Mouse (Mus musculus): ENCODE data around the gene Arhgap15. TPM values are rescaled to one million over a fixed set of nuclear protein-coding genes. Genes with fewer than 3 reads are reported as not detected.

Gene Arhgap15
- polyA plus RNA-seq, 1 experiment from 2014 or later, result 0.38 TPM

GRCm38 (mm10) chr2:43749321-43749720, 697 bp downstream of the Arhgap15 start:
- Histone ChIP-seq H3K4me3 (replicated peaks) (no peak overlapping the region), H3K9ac (no peak overlapping the region), H3K27me3 (no peaks in the 10 kb centered on the region), H3K36me3 (replicated peaks) (no peaks in the 10 kb centered on the region), H3K9me3 (no peaks in the 10 kb centered on the region), H3K27ac (no peak overlapping the region), H3K4me1 (no peaks in the 10 kb centered on the region), H3K4me2 (no peak overlapping the region)
- WGBS, result 84% methylated on average over 3 of the region's 3 CpGs
- ATAC-seq (ENCODE audit: low FRiP score), result no peak

GRCm38 (mm10) chr2:43755899-43756298, 7.3 kb downstream of the Arhgap15 start:
- WGBS, result 87% methylated on average over 3 of the region's 3 CpGs
- Histone ChIP-seq H3K27ac (no peak overlapping the region), H3K4me1 (no peaks in the 10 kb centered on the region), H3K36me3 (replicated peaks) (no peaks in the 10 kb centered on the region), H3K9ac (no peak overlapping the region), H3K27me3 (no peaks in the 10 kb centered on the region), H3K4me2 (no peak overlapping the region), H3K9me3 (no peaks in the 10 kb centered on the region), H3K4me3 (replicated peaks) (no peak overlapping the region)
- ATAC-seq (ENCODE audit: low FRiP score), result no peak

GRCm38 (mm10) chr2:43756626-43757025, 8.0 kb downstream of the Arhgap15 start:
- Histone ChIP-seq H3K27ac (no peak overlapping the region), H3K9ac (no peak overlapping the region), H3K4me1 (no peaks in the 10 kb centered on the region), H3K36me3 (replicated peaks) (no peaks in the 10 kb centered on the region), H3K4me2 (no peak overlapping the region), H3K9me3 (no peaks in the 10 kb centered on the region), H3K4me3 (replicated peaks) (no peak overlapping the region), H3K27me3 (no peaks in the 10 kb centered on the region)
- no peak for ATAC-seq (ENCODE audit: low FRiP score)
- WGBS, result 92% methylated on average over 2 of the region's 2 CpGs

- H3K9ac ChIP-seq, result no peak overlapping the region
- no peaks in the 10 kb centered on the region for H3K27me3 ChIP-seq
- no peak overlapping the region for H3K27ac ChIP-seq
- 84% methylated on average over 3 of the region's 3 CpGs for WGBS
- no peaks in the 10 kb centered on the region for H3K36me3 ChIP-seq (replicated peaks)
- no peak for ATAC-seq (ENCODE audit: low FRiP score)
- no peaks in the 10 kb centered on the region for H3K9me3 ChIP-seq
- no peak overlapping the region for H3K4me3 ChIP-seq (replicated peaks)
- no peaks in the 10 kb centered on the region for H3K4me1 ChIP-seq
- no peak overlapping the region for H3K4me2 ChIP-seq
These were observed 13.1 kb downstream of the Arhgap15 start for GRCm38 (mm10) chr2:43761735-43762134.

GRCm38 (mm10) chr2:43763279-43763678, 14.7 kb downstream of the Arhgap15 start:
- no peak for ATAC-seq (ENCODE audit: low FRiP score)
- 74% methylated on average over 5 of the region's 5 CpGs for WGBS
- Histone ChIP-seq H3K4me3 (replicated peaks) (no peak overlapping the region), H3K27ac (no peak overlapping the region), H3K4me1 (no peaks in the 10 kb centered on the region), H3K9ac (no peak overlapping the region), H3K27me3 (no peaks in the 10 kb centered on the region), H3K36me3 (replicated peaks) (no peaks in the 10 kb centered on the region), H3K9me3 (no peaks in the 10 kb centered on the region), H3K4me2 (no peak overlapping the region)

- Histone ChIP-seq H3K4me2 (no peak overlapping the region), H3K4me3 (replicated peaks) (no peak overlapping the region), H3K4me1 (no peaks in the 10 kb centered on the region), H3K27ac (no peak overlapping the region), H3K9me3 (no peaks in the 10 kb centered on the region), H3K27me3 (no peaks in the 10 kb centered on the region; the same call in 1 of the 2 replicates), H3K9ac (no peak overlapping the region), H3K36me3 (replicated peaks) (no peaks in the 10 kb centered on the region)
- ATAC-seq (ENCODE audit: low FRiP score), result no peak
- 86% methylated on average over 1 of the region's 1 CpGs for WGBS
These were observed 15.8 kb downstream of the Arhgap15 start for GRCm38 (mm10) chr2:43764456-43764855.

GRCm38 (mm10) chr2:43766200-43766599, 17.6 kb downstream of the Arhgap15 start:
- Histone ChIP-seq H3K4me3 (replicated peaks) (no peak overlapping the region), H3K36me3 (replicated peaks) (no peaks in the 10 kb centered on the region), H3K27ac (no peak overlapping the region), H3K9me3 (no peaks in the 10 kb centered on the region), H3K27me3 (no peaks in the 10 kb centered on the region; the same call in 1 of the 2 replicates), H3K4me2 (no peak overlapping the region), H3K9ac (no peak overlapping the region), H3K4me1 (no peaks in the 10 kb centered on the region)
- 92% methylated on average over 3 of the region's 3 CpGs for WGBS
- ATAC-seq (ENCODE audit: low FRiP score), result no peak

- Histone ChIP-seq H3K36me3 (replicated peaks) (no peaks in the 10 kb centered on the region), H3K27ac (no peak overlapping the region), H3K4me3 (replicated peaks) (no peak overlapping the region), H3K27me3 (peaks cover 5% of the 10 kb centered on the region), H3K4me1 (no peaks in the 10 kb centered on the region), H3K9me3 (no peaks in the 10 kb centered on the region), H3K9ac (no peak overlapping the region), H3K4me2 (no peak overlapping the region)
- ATAC-seq (ENCODE audit: low FRiP score), result no peak
- 97% methylated on average over 2 of the region's 2 CpGs for WGBS
These were observed 21.4 kb downstream of the Arhgap15 start for GRCm38 (mm10) chr2:43769850-43770570.

GRCm38 (mm10) chr2:43772640-43773039, 24.0 kb downstream of the Arhgap15 start:
- Histone ChIP-seq H3K4me2 (no peak overlapping the region), H3K9ac (no peak overlapping the region), H3K9me3 (no peaks in the 10 kb centered on the region), H3K27me3 (peaks cover 14% of the 10 kb centered on the region), H3K36me3 (replicated peaks) (no peaks in the 10 kb centered on the region), H3K27ac (no peak overlapping the region), H3K4me3 (replicated peaks) (no peak overlapping the region), H3K4me1 (no peaks in the 10 kb centered on the region)
- 87% methylated on average over 5 of the region's 5 CpGs for WGBS
- ATAC-seq (ENCODE audit: low FRiP score), result no peak

- Histone ChIP-seq H3K27ac (no peak overlapping the region), H3K4me2 (no peak overlapping the region), H3K27me3 (peaks cover 50% of the 10 kb centered on the region), H3K36me3 (replicated peaks) (no peaks in the 10 kb centered on the region), H3K9ac (no peak overlapping the region), H3K9me3 (no peaks in the 10 kb centered on the region), H3K4me3 (replicated peaks) (no peak overlapping the region), H3K4me1 (peaks cover 5% of the 10 kb centered on the region; the same call in 1 of the 2 replicates)
- no peak for ATAC-seq (ENCODE audit: low FRiP score)
- 43% methylated on average over 3 of the region's 3 CpGs for WGBS
These were observed 33.5 kb downstream of the Arhgap15 start for GRCm38 (mm10) chr2:43782157-43782556.

- Histone ChIP-seq H3K4me1 (peaks cover 5% of the 10 kb centered on the region; the same call in 1 of the 2 replicates), H3K4me2 (no peak overlapping the region), H3K27ac (no peak overlapping the region), H3K27me3 (peaks cover 59% of the 10 kb centered on the region), H3K4me3 (replicated peaks) (no peak overlapping the region), H3K9ac (no peak overlapping the region), H3K9me3 (no peaks in the 10 kb centered on the region), H3K36me3 (replicated peaks) (no peaks in the 10 kb centered on the region)
- 77% methylated on average over 7 of the region's 7 CpGs for WGBS
- ATAC-seq (ENCODE audit: low FRiP score), result no peak
These were observed 35.4 kb downstream of the Arhgap15 start for GRCm38 (mm10) chr2:43783759-43784735.

GRCm38 (mm10) chr2:43786101-43786500, 37.5 kb downstream of the Arhgap15 start:
- Histone ChIP-seq H3K27me3 (peaks cover 63% of the 10 kb centered on the region), H3K4me1 (peaks cover 5% of the 10 kb centered on the region; the same call in 1 of the 2 replicates), H3K9ac (no peak overlapping the region), H3K4me3 (replicated peaks) (no peak overlapping the region), H3K9me3 (no peaks in the 10 kb centered on the region), H3K4me2 (no peak overlapping the region), H3K36me3 (replicated peaks) (no peaks in the 10 kb centered on the region), H3K27ac (no peak overlapping the region)
- ATAC-seq (ENCODE audit: low FRiP score), result peak; percentile 63
- WGBS, result 9% methylated on average over 3 of the region's 3 CpGs
